Mouse (Mus musculus): ENCODE measurements at regions not wholly inside any gene's neighbourhood (a gene's known extent, or its start where the extent isn't known, plus 50 kb on each side); places are given as distances from the start of the nearest gene placed in this dataset.

DNA sequence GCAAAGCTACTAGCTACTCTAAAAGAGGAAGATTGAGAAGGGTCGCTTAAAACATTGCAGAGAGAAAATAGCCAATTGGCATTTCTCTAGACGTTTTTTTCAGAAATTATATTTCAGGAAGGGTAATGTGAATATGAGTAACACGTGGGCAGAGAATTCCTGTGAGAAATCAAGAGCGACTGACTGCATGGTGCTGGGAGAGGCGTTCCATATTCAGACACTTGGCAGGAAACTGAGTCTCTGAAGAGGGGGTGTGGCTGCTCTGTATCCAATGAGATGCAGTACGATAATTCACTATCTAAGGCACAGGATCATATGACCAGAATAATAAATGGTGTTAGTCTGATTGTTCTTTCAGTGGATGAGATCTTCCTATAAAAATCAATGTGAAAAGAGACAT lies 252.5 kb downstream of the Pcdh18 start:
- DNase-seq (ENCODE audit: low spot score) (no peak), ATAC-seq (ENCODE audit: low FRiP score, low read depth) (no peak)
- 51% methylated on average over 6 of the region's 6 CpGs for WGBS
- Histone ChIP-seq H3K36me3 (ENCODE audit: control insufficient read depth, insufficient read depth, low read length) (no peaks in the 10 kb centered on the region), H3K4me2 (replicated peaks; ENCODE audit: low read depth, low read length, severe bottlenecking) (no peak overlapping the region), H3K27ac (replicated peaks; ENCODE audit: low read depth, low read length) (no peak overlapping the region), H3K9ac (ENCODE audit: low read depth, low read length, severe bottlenecking) (no peak overlapping the region), H3K4me1 (ENCODE audit: control insufficient read depth, insufficient read depth, low read length) (no peaks in the 10 kb centered on the region), H3K4me3 (replicated peaks; ENCODE audit: low read length) (no peak overlapping the region), H3K9me3 (ENCODE audit: control insufficient read depth, low read length) (no peaks in the 10 kb centered on the region), H3K27me3 (ENCODE audit: control insufficient read depth, insufficient read depth, low read length) (no peaks in the 10 kb centered on the region)
- no peak for TF ChIP-seq POLR2A (IDR thresholded peaks at IDR 0.05; ENCODE audit: borderline replicate concordance, extremely low read depth, insufficient read depth, insufficient read length)

DNA sequence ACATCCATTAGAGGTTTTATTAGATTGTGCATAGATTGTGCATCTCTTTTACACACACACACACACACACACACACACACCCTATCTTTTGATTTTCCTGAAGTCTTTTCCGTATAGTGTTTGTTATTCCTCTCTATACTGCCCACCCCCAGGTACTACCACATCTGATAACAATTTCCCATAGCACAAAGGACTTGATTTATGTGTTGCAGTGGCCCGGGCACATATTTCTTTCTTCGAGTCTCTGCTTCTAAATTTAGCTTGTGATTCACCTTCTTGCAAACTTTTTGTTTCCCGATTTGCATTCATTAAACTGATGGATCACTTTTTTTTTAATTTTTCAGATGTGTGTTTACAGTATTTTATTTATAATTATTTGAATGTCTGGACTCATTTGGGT lies 254.8 kb downstream of the Pcdh18 start:
- Histone ChIP-seq H3K9me3 (ENCODE audit: control insufficient read depth, low read length) (no peaks in the 10 kb centered on the region), H3K27ac (replicated peaks; ENCODE audit: low read depth, low read length) (no peak overlapping the region), H3K4me2 (replicated peaks; ENCODE audit: low read depth, low read length, severe bottlenecking) (no peak overlapping the region), H3K9ac (ENCODE audit: low read depth, low read length, severe bottlenecking) (no peak overlapping the region), H3K4me3 (replicated peaks; ENCODE audit: low read length) (no peak overlapping the region), H3K27me3 (ENCODE audit: control insufficient read depth, insufficient read depth, low read length) (no peaks in the 10 kb centered on the region), H3K4me1 (ENCODE audit: control insufficient read depth, insufficient read depth, low read length) (no peaks in the 10 kb centered on the region), H3K36me3 (ENCODE audit: control insufficient read depth, insufficient read depth, low read length) (no peaks in the 10 kb centered on the region)
- TF ChIP-seq POLR2A (IDR thresholded peaks at IDR 0.05; ENCODE audit: borderline replicate concordance, extremely low read depth, insufficient read depth, insufficient read length): no peak
- WGBS: 20% methylated on average over 4 of the region's 4 CpGs
- ATAC-seq (ENCODE audit: low FRiP score, low read depth): no peak
- no peak for DNase-seq (ENCODE audit: low spot score)

DNA sequence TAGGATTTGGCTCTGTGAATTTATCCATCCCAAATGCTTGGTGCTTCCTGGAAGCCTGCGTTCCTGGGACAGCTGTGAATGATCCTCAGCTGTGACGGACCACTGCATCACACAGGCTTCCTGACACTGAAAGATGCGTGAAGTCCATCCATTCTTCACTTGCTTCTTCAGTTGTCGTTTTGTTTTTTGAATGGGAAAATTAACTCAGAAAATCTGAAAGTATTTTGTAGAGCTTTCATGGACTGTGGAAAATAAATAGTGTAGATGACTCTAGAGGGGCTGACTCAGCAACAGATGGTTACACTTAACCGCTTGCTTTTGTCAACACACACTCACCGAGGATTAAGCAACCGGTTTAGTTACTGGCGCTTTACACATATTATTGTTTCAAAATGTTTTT lies 272.0 kb downstream of the Pcdh18 start:
- Histone ChIP-seq H3K9me3 (ENCODE audit: control insufficient read depth, low read length) (no peaks in the 10 kb centered on the region), H3K27me3 (ENCODE audit: control insufficient read depth, insufficient read depth, low read length) (no peaks in the 10 kb centered on the region), H3K4me1 (ENCODE audit: control insufficient read depth, insufficient read depth, low read length) (no peaks in the 10 kb centered on the region), H3K4me3 (replicated peaks; ENCODE audit: low read length) (no peak overlapping the region), H3K27ac (replicated peaks; ENCODE audit: low read depth, low read length) (no peak overlapping the region), H3K9ac (ENCODE audit: low read depth, low read length, severe bottlenecking) (no peak overlapping the region), H3K36me3 (ENCODE audit: control insufficient read depth, insufficient read depth, low read length) (no peaks in the 10 kb centered on the region), H3K4me2 (replicated peaks; ENCODE audit: low read depth, low read length, severe bottlenecking) (no peak overlapping the region)
- no peak for TF ChIP-seq POLR2A (IDR thresholded peaks at IDR 0.05; ENCODE audit: borderline replicate concordance, extremely low read depth, insufficient read depth, insufficient read length)
- ATAC-seq (ENCODE audit: low FRiP score, low read depth): 0 out of 2 replicates have a peak, but pooled peaks have one; percentile 70
- peak; percentile 74 for DNase-seq (ENCODE audit: low spot score)
- 39% methylated on average over 8 of the region's 8 CpGs for WGBS
